Mouse (Mus musculus): ENCODE data around the gene Rhox1.
"Not testable (repeated sequence)": the region's sequence is repeated elsewhere in the genome, so short reads cannot be mapped to it uniquely, and the experiment has no call there.

Rhox1 gene

DNA sequence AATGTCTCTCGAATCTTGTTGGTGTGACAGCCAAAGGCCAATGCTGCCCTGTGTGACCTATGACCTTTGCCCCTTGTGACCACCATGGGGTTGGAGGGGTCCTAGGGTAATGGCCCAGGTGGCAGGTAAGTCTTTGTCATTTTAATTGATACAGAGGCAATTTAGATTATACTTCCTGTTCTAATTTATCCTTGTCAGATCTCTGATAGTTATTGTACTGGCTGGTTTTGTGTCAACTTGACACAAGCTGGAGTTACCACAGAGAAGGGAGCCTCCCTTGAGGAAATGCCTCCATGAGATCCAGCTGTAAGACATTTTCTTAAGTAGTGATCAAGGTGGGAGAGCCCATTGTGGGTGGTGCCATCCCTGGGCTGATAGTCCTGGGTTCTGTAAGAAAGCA is at the start of gene Rhox1:
Gene Rhox1, minus strand, starts transcription at position 101 of the 400 bp plus-strand sequence.
- not testable (repeated sequence) for DNase-seq (ENCODE audit: low spot score in 2 of 2)

DNA sequence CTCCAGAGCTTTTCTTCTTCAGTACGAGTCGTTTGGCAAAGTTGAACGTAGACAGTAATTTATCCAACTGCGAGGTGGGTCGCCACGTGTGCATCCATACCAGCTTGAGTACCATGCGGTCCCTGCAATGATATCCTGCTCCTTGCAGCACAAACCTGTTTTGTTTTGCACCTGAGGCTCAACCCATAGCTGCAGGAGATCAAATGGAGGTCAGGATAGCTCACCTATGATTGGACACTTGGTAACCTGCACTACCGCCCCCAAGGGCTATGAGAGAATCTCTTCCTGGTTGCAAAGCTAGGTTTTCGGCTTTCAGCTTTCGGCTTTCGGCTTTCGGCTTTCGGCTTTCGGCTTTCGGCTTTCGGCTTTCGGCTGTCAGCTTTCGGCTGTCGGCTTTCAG is 43.0 kb upstream of the Rhox1 start, which contains the start of gene Rhox4a:
Gene Rhox4a, plus strand, starts transcription at position 301 of the 400 bp plus-strand sequence.
- DNase-seq (ENCODE audit: low spot score in 2 of 2): not testable (repeated sequence)

DNA sequence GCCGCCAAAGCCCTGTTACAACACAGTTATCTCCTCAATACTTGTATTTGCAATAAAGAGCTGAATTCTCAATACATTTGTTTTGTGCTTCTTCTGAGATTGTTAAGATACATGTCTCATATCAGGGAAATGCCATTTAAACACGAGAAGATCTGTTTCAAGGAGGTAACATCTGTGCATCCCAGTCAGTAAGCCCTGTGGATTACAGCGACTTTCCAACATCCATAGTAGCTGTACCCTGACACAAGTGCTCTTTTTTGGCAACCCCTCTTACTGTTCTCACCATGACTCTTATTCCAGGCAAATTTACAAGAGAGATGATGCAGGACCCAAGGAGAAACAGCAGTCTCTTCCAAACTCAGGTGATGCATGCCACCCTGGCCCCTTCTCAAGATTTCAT is 27.6 kb upstream of the Rhox1 start, which contains the start of gene Rhox3a:
Gene Rhox3a, plus strand, starts transcription at position 301 of the 400 bp plus-strand sequence.
- DNase-seq (ENCODE audit: low spot score in 2 of 2): not testable (repeated sequence)

DNA sequence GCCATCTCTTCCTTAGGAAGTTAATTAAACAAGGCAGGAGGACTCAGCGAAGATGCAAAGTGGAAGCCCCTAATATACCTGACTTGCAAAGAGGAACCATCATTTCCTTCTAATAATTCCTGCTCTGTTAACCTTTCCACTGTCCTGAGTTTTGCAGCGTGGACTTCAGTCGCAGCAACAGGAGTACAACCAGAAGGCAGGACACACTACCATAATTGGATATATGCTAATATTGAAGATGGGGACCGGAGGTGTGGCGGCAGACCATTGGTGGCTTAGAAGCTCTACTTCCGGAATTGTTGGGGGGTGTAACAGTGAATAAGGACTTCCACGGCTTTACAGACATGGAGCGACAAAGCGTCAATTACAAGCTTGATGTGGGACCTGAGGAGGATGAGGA is 22.6 kb upstream of the Rhox1 start, which contains the start of gene Rhox2a:
Gene Rhox2a, plus strand, starts transcription at position 301 of the 400 bp plus-strand sequence.
- DNase-seq (ENCODE audit: low spot score in 2 of 2): not testable (repeated sequence)

DNA sequence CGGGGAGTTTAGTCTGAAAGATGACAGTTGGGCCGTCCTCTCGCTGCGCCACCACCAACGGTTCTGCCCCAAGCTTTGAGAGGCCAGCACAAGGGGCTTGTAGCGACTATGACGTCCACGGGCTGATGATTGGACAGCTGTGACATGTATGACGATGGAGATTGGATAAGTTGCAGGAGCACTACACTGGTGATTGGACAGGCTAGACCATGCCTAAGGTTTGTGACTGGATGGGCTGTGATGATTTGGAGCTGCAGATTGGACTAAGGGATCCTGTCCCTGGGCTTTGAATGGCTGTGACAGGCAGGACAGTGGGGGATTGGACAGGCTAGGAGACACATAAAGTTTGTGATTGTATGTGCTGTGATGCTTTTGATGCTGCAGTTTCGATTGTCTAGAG is 11.1 kb downstream of the Rhox1 start, which contains the start of gene Gm9:
Gene Gm9, minus strand, starts transcription at position 101 of the 400 bp plus-strand sequence.
- no peak for DNase-seq (ENCODE audit: low spot score in 2 of 2)

DNA sequence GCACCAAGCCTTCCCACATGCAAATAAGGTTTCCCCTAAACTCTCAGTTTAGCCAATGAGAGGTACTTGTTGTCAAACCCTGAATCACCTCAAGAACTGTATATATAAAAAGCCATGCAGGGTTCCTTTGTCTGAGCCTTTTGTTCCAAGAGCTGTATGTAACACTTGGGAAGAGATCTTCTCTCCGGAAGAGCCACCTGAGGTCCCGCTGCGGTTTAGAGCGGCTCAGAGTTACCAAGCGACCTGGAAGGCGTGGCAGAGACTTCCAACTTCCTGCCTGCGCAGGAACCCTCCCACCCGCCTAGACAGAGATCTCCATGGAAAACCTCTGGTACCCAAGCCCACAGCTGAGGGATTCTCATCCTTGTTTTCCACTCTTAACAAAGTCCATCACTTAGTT is 23.4 kb downstream of the Rhox1 start:
- DNase-seq (ENCODE audit: low spot score in 2 of 2): no peak

DNA sequence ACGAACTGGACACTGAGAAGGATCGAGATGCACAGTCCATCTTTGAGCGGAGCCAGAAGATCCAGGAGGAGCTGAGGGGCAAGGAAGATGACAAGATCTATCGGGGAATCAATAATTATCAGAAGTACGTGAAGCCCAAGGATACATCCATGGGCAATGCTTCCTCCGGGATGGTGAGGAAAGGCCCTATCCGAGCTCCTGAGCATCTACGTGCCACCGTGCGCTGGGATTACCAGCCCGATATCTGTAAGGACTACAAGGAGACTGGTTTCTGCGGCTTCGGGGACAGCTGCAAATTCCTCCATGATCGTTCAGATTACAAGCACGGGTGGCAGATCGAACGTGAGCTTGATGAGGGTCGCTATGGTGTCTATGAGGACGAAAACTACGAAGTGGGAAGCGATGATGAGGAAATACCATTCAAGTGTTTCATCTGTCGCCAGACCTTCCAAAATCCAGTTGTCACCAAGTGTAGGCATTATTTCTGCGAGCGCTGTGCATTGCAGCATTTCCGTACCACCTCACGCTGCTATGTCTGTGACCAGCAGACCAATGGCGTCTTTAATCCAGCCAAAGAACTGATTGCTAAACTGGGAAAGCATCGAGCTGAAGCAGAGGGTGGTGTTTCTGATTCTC is 30.2 kb downstream of the Rhox1 start:
- DNase-seq (ENCODE audit: low spot score in 2 of 2): peak in 1 of 2 experiments; percentile 22

DNA sequence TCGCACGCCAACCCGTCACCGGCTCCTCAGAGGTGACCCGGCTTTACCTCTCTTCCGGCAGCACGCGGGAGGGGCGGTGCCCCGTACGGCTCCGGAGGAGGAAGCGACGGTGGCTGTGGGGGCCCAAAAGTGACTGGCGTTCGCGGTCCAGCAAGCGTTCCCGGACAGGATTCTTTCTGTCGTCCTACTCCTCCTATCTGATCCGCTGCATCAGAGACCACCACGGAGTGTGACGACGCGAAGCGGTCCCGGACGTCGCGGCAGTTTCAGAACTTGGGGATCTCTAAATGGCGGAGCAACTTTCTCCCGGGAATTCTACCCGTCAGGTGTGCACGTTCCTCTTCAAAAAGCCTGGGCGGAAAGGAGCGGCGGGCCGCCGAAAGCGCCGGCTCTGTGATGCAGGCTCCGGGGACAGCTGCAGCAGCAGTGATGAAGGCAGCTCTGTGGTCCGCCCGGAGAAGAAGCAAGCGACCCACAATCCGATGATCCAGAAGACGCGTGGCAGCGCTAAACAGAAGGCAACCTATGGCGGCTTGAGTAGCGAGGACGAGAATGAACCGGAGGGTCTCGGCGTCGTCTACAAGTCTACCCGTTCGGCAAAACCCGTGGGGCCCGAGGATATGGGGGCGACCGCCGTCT is 30.8 kb downstream of the Rhox1 start, which contains the start of the genes Ndufa1 and Rnf113a1:
Gene Ndufa1, minus strand, starts transcription at position 59 of the 639 bp plus-strand sequence.
Gene Rnf113a1, plus strand, starts transcription at position 141 of the 639 bp plus-strand sequence.
- peak; percentile 32 to 78 for DNase-seq (ENCODE audit: low spot score in 2 of 2)

DNA sequence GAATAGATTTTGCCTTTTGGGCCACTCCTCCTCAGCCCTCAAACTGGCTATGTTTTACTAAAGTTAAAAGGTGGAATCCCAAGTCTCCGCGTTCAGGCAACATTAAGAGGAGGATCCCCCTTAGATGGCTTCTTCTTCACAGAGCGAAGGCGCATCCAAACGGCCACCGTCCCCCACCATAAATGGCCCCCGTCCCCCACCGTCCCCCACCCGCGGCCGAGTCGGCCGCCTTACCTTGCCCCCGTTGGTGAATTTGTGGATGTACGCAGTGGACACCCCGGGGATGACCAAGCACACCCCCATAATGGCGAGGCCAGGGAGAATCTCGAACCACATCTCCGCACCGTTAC is 31.3 kb downstream of the Rhox1 start:
- DNase-seq (ENCODE audit: low spot score in 2 of 2): no peak

DNA sequence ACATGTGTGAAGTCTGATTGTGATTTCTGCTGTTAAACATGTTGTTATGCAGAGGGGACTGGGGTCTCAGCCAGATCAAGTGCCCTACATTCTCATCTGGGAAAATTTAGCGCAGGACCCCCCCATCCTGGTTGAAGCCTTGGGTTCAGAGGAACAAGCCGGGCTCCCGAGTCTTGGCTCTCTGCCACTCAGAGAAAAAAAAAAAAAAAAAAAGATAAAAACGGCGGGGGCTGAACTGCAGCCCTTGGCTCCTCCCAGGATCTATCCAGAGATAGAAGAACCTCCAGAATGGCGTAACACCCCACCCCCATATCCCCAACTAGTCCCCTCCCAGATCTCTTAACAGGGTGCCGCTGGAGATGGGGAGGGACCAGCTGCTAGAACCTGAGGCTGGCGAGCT is 37.7 kb downstream of the Rhox1 start:
- DNase-seq (ENCODE audit: low spot score in 2 of 2): not testable (repeated sequence)

DNA sequence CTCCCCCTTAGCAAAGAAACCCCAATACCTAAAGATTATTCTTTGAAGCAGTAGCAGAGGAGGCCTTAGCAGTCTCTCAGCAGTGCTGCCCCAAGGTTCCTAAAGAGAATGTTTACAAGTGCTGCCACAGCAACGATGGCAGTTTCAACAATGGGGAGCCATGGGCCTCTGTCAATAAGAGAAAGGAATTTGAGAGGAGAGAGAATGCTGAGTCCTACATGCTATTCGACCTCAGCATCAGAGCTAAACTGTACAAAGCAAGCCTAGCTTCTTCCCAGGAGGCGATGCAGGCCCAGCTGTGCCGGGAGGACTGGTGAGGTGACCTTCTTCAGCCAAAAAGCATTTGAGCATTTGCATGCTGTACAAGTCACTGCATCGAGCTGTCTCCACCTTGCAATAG is 53.3 kb downstream of the Rhox1 start, which contains the start of gene Akap14:
Gene Akap14, minus strand, starts transcription at position 101 of the 400 bp plus-strand sequence.
- DNase-seq (ENCODE audit: low spot score in 2 of 2): no peak

DNA sequence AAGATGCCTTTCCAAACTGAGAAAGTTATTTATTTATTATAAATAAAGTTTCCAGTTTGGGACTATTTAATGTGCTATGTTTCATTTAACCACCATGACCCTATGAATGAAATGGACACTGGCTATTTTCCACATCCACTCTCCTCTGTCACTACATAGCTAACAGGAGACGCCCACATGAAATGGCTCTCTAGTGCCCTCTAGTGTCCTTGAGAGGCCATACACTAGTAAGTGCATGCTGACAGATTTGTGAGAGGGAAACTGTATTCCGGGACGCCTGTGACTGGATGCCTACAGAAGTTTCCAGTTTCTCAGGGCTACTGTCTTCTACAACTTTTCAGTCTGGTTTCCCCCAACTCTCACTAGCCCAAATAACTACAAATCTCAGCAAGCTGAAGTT is 55.0 kb downstream of the Rhox1 start:
- peak in 1 of 2 experiments; percentile 20 for DNase-seq (ENCODE audit: low spot score in 2 of 2)

Data from left cerebral cortex, adult 9 months (tissue).